Mouse (Mus musculus): ENCODE data around the gene Gm20388.

- TF ChIP-seq CTCF (IDR thresholded peaks at IDR 0.05; ENCODE audit: low read depth) = no peak
- no peak for TF ChIP-seq EP300 (IDR thresholded peaks at IDR 0.05; ENCODE audit: low read depth)
Observed at GRCm38 (mm10) chr8:122745022-122745749, 2834.5 kb downstream of the Gm20388 start.
